Mouse (Mus musculus) heart, postnatal 0 days (tissue): ENCODE data around the gene Gnl1.

Experiments
- CTCF ChIP-seq: IDR thresholded peaks from 2 replicates; pipeline ENCODE4 v1.5.1; 2016; ENCODE audit warnings: antibody characterized with exemption, control low read depth, low read depth
- EP300 ChIP-seq: IDR thresholded peaks from 2 replicates; pipeline ENCODE4 v1.6.1; 2016; ENCODE audit warnings: antibody characterized with exemption, low read depth

DNA sequence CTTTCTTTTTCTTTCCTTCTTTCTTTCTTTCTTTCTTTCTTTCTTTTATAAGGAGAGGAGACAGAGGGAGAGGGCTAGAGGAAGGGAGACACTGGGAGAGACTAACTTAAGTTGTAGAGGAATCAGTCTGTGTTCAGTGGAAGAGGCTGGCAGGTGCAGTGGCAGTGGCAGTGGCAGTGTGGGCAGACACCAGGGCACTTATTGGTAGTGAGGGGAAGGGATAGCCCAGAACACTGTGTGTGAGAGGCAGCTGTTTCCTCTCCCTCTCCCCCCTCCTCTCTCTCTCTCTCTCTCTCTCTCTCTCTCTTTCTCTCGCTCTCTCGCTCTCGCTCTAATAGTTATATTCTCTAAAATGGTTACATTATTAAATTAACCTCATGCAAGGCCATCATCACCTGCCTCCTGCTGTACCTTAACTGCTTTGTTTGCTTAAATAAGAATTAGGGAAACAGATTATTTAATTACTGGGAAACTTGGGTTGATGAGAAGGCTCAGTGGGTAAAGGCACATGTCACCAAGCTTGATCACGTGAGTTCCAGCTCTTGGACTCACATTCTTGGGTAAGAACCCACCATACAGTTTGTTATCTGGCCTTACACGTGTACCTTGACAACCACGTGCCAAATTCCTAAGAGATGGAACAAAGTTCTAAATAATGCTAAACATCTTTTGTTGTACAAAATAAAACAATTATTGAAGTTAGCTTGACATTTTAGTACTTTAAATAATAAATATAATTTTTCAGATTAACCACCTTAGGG lies 19.1 kb downstream of the Gnl1 start:
- no peak for TF ChIP-seq CTCF
- TF ChIP-seq EP300 = no peak
